Mouse (Mus musculus) left cerebral cortex, postnatal 36 days (tissue): ENCODE results near the gene Acox3. TPM values are rescaled to one million over a fixed set of nuclear protein-coding genes. Genes with fewer than 3 reads are reported as not detected.
A peak's percentile ranks its signal among the peaks of the same experiment; 100 is the strongest.

ENCODE experiments used
- DNase-seq, 2 experiments: peaks; one replicate each; pipeline ENCODE4 v3.0.0; 2021 to 2022; ENCODE audit warnings: low spot score in 2 of 2, mixed read lengths in 1 of 2
- intact Hi-C: fragments of 180-260 bp; cut with DNase I; formaldehyde crosslinking; loops from one replicate; pipeline ENCODE4 v1.15.1; 2025
- total RNA-seq, 2 experiments: library from RNA; stranded (reverse); gene quantifications; 2 replicates each; pipeline ENCODE4 v1.2.3; 2021

The Acox3 gene
- total RNA-seq, 2 experiments from 2014 or later, result 31.0 to 36.5 TPM

GRCm38 (mm10) chr5:35606800-35607199, 24.0 kb downstream of the Acox3 start:
- no peak for DNase-seq
- intact Hi-C loops, result no loop called here

DNA sequence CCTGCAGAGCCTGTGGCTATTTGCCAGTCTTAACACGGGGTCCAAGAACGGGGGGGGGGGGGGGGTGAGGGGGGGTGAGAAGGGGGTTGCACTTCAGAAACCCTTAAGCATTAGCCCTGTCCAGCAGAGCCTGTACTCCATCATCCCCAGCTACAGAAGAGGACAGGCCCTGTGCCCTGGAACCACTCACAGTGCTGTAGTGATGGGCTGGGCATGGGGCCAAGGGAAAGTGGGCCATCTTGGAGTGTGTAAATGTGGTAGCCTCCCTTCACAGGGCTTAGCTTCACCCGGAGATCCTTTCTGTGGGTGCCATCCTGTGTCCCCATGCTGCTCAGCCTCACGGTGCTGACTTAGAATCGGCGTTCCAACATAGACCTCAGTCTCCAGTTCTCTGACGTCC, 24.9 kb downstream of the Acox3 start:
- peak in 1 of 2 experiments; percentile 14 for DNase-seq
- intact Hi-C loops, result no loop called here

- DNase-seq, result no peak
These were observed 25.7 kb downstream of the Acox3 start for GRCm38 (mm10) chr5:35608559-35608958.

DNA sequence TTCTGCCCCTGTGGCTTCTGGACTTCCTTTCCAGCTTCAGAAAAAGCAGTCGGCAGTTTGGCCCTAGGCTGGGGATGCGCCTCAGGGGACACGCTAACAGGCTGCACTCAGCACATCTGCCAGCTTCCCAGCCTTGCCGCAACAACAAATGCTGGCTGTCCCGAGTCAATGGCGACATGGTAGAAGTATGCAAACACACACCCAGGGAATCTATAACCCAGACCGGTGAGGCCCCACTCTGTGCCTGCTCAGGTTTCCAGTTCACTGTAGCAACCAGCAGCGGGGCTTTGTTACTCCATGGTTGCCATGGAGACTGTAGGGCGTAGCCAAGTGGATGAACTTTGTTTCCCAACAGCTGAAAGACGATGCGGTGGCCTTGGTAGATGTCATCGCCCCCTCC, 26.5 kb downstream of the Acox3 start:
- DNase-seq, result no peak

More at GRCm38 (mm10) chr5:35608559-35608958, 25.7 kb downstream of the Acox3 start:
- intact Hi-C loops, result no loop called here

DNA sequence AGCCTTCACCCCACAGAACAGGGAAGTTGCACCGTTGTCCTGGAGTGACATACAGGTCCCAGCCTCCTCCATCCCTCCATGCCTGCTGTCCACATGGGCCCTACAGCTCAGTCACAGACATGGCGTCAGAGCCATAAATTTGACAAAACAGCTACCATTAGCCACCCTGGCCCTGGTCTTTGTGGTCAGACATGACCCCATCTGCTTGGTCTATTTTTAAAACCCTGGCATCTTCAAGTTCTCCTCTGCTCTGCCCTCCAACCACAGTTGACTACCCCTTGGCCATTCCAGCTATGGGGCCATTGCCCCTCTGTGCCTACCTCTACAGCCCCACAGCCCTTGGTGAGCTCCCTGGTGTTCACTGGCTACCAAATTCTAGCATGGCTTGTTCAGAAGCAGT, 27.1 kb downstream of the Acox3 start:
- no peak for DNase-seq

More for the DNA sequence above, 26.5 kb downstream of the Acox3 start:
- intact Hi-C loops, result no loop called here

GRCm38 (mm10) chr5:35610381-35610780, 27.5 kb downstream of the Acox3 start:
- intact Hi-C loops, result no loop called here
- no peak for DNase-seq

More for the DNA sequence above, 27.1 kb downstream of the Acox3 start:
- intact Hi-C loops, result no loop called here

DNA sequence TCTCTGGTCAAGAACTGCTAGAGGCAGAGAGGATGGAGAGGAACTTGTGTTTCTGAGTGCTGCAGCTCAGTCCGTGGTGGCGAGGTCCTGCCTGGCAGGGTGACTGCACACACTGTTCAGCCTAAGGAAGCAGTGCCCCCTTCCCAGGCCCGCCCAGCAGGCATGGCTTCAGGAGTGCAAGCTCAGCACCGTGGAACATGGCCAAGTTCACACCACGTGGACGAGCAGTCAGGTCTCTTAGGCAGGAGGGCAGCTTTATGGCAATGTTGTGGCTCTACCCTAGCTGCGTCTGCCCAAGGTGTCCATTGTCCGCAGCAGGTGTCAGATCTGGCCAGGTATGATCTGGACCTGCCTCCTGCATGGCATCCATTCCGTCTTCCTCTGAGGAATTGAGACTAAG, 28.3 kb downstream of the Acox3 start:
- intact Hi-C loops, result no loop called here
- DNase-seq, result no peak

DNA sequence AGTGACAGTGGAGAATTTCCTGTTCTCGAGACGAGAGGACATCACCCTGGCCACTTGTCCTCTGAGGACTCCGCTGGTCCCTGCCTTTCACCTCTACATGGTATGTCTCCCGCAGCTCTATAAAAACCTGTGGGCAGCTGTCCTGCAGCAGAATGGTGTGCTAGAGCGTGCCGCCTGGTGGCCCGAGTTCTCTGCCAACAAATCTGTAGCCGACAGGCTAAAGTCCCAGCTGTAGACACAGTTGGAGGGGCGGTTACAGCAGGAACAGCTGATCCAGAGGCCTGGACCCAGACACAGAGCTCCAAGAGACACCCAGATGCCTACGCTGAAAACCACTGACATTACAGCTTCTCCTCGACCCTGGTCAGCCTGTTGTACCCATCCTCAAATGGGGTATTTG, 29.1 kb downstream of the Acox3 start:
- intact Hi-C loops, result no loop called here
- DNase-seq, result no peak

GRCm38 (mm10) chr5:35612722-35613121, 29.9 kb downstream of the Acox3 start:
- intact Hi-C loops, result no loop called here

DNA sequence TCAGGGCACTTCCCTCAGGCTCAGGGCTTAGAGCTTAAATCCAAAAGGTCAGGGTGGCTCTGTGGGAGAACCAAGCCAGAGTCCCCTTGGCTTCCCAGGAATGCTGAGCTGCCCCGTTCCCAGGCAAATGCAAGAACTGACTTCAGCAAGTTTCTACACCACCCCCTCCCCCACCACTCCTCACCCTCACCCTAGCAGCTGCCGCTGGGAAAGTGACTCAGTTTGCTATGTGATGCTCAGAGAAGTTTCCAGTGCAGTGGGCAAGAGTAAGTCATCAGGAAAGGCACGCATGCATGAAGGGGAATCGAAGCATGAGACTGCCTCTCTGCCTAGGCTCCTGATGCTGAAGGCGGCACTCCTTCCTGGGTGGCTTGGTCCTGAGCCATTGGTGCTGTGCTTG, 34.1 kb downstream of the Acox3 start:
- intact Hi-C loops, result no loop called here
- DNase-seq, result no peak

More at GRCm38 (mm10) chr5:35612722-35613121, 29.9 kb downstream of the Acox3 start:
- no peak for DNase-seq

DNA sequence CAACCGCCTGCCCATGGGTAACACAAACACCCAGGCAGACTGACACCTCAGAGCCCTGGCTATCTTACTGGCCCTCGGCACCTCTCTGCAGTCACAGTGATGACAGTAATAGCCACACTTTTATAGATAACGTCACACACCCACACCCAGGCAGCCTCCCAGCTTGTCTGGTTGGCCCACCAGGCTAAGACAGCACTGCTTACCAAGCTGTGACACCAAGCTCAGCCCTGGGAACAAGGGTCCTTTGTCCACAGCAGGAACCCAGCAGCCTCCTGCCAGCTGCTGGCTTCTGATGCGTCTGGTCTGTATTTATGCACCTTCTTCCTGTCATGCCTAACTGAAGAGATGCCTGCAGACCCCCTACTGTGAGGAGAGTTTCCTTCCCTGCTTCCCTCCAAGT, 38.3 kb downstream of the Acox3 start:
- DNase-seq, result no peak

DNA sequence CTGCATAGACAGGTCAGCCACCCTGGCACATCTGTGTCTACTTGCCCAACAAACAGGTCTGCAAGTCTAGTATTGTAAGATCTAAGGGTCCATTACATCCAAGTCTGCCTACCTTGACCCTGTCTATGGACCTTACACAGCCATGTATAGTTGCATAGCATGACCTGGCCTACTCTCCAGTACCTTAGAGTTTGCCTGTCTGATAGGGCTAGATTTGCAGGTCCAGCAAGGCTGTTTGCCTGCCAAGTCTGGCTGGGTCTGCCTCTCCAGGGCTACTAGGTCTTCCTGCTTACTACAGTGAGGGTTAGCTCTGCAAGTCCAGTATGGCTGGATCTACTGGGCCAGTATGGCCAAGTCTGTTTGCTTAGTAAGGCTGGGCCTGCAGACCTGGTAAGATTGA, 41.0 kb downstream of the Acox3 start:
- intact Hi-C loops, result no loop called here
- no peak for DNase-seq

More for the DNA sequence above, 38.3 kb downstream of the Acox3 start:
- intact Hi-C loops, result no loop called here

DNA sequence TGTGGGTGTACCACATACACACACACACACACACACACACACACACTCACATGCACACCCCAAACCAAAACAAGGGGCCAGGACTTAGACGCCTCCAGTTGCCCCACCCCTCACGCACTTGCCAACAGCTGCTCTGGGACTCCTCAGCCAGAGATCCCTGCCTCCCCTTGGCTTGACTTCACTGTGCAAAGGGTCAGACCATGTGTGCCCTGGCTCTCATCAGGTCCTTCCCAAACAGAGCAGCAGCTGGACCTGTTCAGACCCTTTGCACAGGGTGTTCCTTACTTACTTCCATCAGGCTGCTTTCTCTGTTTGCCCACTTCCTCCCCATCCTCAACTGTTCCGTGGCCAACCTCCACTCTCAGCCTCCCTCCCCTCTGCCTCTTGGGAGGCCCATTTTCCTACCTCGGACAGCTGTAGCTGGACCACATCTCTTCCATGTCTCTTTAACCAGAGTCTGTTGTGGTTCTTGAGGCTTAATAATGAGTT, 42.0 kb downstream of the Acox3 start:
- no peak for DNase-seq
- intact Hi-C loops, result no loop called here

DNA sequence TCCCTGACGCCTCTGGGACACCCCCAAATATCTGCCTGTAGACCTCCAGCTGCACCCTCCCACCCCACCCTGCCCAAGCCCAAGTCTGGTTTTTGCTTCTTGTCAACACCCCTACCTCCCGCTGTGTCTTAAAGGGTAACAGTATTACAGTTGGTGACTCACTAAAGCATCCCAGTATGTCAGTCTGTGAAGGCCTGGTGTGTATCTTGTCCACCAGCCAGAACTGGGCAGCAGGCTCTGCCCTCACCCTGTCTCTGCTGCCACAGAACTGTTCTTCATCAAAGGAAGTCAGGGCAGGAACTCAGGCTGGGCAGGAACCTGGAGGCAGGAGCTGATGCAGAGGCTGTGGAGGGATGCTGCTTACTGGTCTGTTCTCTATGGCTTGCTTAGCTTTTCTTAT, 43.6 kb downstream of the Acox3 start:
- intact Hi-C loops, result no loop called here
- no peak for DNase-seq

DNA sequence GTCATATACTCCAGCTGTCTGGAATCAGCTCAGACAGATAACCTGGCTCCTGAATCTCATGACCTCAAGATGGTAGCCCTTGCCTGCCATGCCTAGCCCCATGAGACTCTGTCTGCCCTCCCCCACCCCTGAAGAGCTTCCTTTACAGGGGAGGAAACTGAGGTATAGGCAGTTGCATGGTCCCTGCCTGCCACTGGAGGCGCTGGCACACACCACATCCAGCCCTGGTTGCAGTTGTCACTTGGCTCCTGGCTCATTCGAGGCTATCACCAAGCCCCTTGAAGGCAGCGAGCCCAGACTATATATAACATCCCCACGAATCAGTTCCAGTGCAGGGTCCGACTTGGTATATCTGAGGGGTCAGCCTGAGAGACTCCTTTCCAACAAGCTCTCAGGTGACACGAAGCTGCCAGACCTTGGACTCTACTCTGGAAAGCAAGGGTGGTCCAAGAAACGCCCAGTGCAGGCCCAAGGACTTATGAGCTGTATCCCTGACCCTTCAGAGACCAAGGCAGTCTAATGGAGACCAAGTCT, 44.5 kb downstream of the Acox3 start:
- intact Hi-C loops, result no loop called here
- no peak for DNase-seq

DNA sequence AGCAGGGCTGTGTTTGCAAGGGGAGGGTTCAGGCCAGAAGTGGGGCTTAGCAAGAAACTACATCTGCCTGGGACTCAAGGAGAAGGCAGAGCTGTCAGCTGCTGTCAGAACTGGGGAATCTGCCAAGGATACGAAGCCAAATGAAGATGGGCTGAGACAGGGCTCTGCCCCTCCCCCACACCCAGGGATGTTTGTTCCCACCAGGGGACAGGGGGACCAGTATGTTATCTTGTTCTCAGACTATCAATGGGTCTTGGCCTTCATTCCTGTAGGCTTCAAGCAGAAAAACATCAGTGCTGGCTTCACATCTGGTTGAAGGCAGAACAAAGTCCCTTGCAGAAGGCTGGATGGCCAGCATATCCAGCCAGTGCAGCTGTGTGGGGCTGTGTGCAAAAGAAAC, 45.8 kb downstream of the Acox3 start:
- DNase-seq, result peak; percentile 23 to 30
- intact Hi-C loops, result no loop called here

DNA sequence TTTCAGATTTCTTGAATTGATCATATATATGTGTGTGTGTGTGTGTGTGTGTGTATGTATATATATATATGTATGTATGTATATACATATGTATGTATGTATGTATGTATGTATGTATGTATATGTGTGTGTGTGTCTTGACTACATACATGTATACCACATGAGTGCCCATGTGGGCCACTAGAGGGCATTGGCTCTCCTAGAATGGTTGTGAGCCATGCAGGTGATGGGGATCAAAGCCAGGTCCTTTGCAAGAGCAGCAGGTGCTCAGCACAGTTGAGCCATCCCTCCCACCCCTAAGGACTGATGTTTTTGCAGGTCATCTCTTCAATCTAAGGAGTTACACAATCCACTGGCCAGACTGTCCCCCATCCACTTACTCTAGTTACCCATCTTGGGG, 46.5 kb downstream of the Acox3 start:
- DNase-seq, result no peak
- intact Hi-C loops, result no loop called here

GRCm38 (mm10) chr5:35630706-35631105, 47.9 kb downstream of the Acox3 start:
- intact Hi-C loops, result no loop called here
- DNase-seq, result no peak

DNA sequence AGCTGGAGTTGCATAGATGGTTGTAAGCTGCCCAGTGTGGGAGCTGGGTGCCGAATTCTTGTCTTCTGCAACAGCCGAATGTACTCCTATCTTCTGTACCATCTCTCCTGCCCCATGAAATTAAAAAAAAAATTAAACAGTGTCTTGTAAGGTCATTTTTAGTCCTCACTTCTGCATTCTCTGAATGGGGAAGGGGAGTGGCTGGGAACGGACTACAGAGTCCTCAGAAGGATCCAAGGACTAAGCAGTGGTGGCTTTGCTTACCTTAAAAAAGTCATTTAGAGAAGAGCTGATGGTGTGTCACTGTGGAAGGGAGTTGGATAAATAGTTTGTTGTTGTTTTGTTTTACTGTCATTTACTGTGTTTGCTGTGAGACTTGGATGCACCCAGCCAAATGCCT, 48.4 kb downstream of the Acox3 start:
- DNase-seq, result no peak
- intact Hi-C loops, result no loop called here

DNA sequence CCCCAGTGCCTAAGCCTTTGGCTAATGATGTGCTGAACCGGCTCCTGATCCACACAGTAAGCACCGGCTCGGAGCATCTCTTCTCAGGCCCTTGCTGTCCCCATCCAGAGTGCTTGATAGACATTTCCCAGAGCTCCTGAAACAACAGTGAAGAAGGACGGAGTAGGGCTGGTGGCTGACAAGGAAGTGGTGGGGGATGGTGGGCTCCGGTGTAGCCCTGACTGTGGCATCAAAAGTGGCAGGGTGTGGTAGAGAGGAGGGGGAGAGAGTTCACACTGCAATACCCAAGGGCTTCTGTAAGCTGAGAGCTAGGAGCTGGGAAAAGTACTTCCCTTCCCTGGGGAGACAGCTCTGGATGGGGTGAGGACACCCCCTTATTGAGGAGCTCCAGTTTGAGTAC, 48.9 kb downstream of the Acox3 start:
- no peak for DNase-seq
- intact Hi-C loops, result no loop called here

DNA sequence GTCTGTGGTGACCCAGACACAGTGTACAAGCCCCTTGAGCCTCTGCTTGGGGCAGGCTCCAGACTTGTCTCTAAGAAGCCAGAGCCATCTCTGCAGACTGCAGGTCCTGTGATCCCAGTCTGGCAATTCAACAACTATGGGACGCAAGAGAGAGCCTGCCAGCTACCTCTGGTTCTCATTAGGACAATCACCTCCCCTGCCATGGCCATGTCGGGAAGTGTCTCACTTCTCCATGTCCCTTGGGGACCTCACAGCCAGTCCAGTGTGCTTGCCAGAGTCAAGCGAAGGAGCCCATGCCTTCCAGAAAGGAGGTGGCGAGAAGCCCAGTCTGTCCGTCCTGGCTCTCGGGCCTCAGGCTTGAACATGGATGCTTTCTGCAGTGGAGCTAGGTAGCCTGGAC, 50.0 kb downstream of the Acox3 start:
- intact Hi-C loops, result no loop called here
- DNase-seq, result no peak

GRCm38 (mm10) chr5:35636016-35636415, 53.2 kb downstream of the Acox3 start:
- intact Hi-C loops, result no loop called here
- no peak for DNase-seq
